Mouse (Mus musculus): ENCODE measurements at regions not wholly inside any gene's neighbourhood (a gene's known extent, or its start where the extent isn't known, plus 50 kb on each side); places are given as distances from the start of the nearest gene placed in this dataset.

GRCm38 (mm10) chr11:111175566-111175965 is 109.6 kb downstream of the Kcnj2 start:
- TF ChIP-seq CTCF (IDR thresholded peaks at IDR 0.05; ENCODE audit: low read depth) (no peak), EP300 (IDR thresholded peaks at IDR 0.05; ENCODE audit: low read depth) (no peak)

Data from liver, embryonic 14.5 days (tissue).